Mouse (Mus musculus) CH12.LX (cell line): ENCODE results near the gene Dtnb.

Source experiments
- CTCF ChIP-seq, 2 experiments: IDR thresholded peaks in 1 of 2; conservative IDR thresholded peaks in 1 of 2; 2 replicates each; pipeline ENCODE4 v1.5.1; 2011 to 2012; ENCODE audit warnings: low read depth in 2 of 2, low read length in 2 of 2, improper control_type of control experiment in 1 of 2, inconsistent platforms in 1 of 2, mild to moderate bottlenecking in 1 of 2, moderate library complexity in 1 of 2
- GABPA ChIP-seq: IDR thresholded peaks from 2 replicates; pipeline ENCODE4 v1.6.1; 2012; ENCODE audit warnings: low read depth, low read length, improper control_type of control experiment, inconsistent platforms; ENCODE audit not compliant: insufficient replicate concordance
- POLR2A ChIP-seq: IDR thresholded peaks from 2 replicates; pipeline ENCODE4 v1.6.1; 2011; ENCODE audit warnings: low read depth, mild to moderate bottlenecking, improper control_type of control experiment, low read length

GRCm38 (mm10) chr12:3787041-3787440 lies 214.9 kb downstream of the Dtnb start:
- TF ChIP-seq POLR2A (no peak), CTCF (conservative IDR thresholded peaks at IDR 0.05 in 1 of 2, IDR thresholded peaks at IDR 0.05 in 1 of 2; ENCODE audit: low read depth in 2 of 2, low read length in 2 of 2) (no peak), GABPA (no peak)
